Mouse (Mus musculus) heart, embryonic 13.5 days (tissue): ENCODE data around the gene Pten. TPM values are rescaled to one million over a fixed set of nuclear protein-coding genes. Genes with fewer than 3 reads are reported as not detected.
A peak's percentile ranks its signal among the peaks of the same experiment; 100 is the strongest.

Experiments
- ATAC-seq: fragments of 200-750 bp; cut with Nextera tagmentation; 2 replicates; pipeline ENCODE4 v1.8.0; 2017; ENCODE audit warnings: moderate TSS enrichment; ENCODE audit not compliant: insufficient number of reproducible peaks, low FRiP score, low TSS enrichment; ENCODE audit errors: extremely low read depth
- H3K27ac ChIP-seq: fragments of 300-500 bp; sonication (generic); replicated peaks from 2 replicates; pipeline ENCODE4 v1.5.1; 2015; ENCODE audit warnings: moderate library complexity, mild to moderate bottlenecking, inconsistent platforms
- H3K27me3 ChIP-seq: fragments of 300-500 bp; sonication (generic); replicated peaks from 2 replicates; pipeline ENCODE4 v1.6.1; 2015; ENCODE audit warnings: mild to moderate bottlenecking, inconsistent platforms
- H3K36me3 ChIP-seq: fragments of 300-500 bp; sonication (generic); 2 replicates; pipeline ENCODE4 v1.6.1; 2015; ENCODE audit warnings: mild to moderate bottlenecking, inconsistent platforms
- H3K4me1 ChIP-seq: fragments of 300-500 bp; sonication (generic); 2 replicates; pipeline ENCODE4 v1.6.1; 2015; ENCODE audit warnings: inconsistent platforms
- H3K4me2 ChIP-seq: fragments of 300-500 bp; sonication (generic); 2 replicates; pipeline ENCODE4 v1.6.1; 2015; ENCODE audit warnings: inconsistent platforms, mild to moderate bottlenecking, moderate library complexity
- H3K4me3 ChIP-seq: fragments of 300-500 bp; sonication (generic); 2 replicates; pipeline ENCODE4 v1.5.1; 2015; ENCODE audit warnings: moderate library complexity, mild to moderate bottlenecking, inconsistent platforms
- H3K9ac ChIP-seq: fragments of 300-500 bp; sonication (generic); 2 replicates; pipeline ENCODE4 v1.6.1; 2015; ENCODE audit warnings: inconsistent platforms, mild to moderate bottlenecking, moderate library complexity
- H3K9me3 ChIP-seq: fragments of 300-500 bp; sonication (generic); 2 replicates; pipeline ENCODE4 v1.6.1; 2016; ENCODE audit warnings: inconsistent platforms
- WGBS: fragments of 180-500 bp; shearing (Covaris S2); methylation state at CpG from one replicate; pipeline ENCODE4 v1.1.7; 2015; ENCODE audit warnings: mixed read lengths; 5-methylcytosine and 5-hydroxymethylcytosine counted together
- polyA plus RNA-seq: library from polyadenylated mRNA; unstranded; fragments of >200 nt; fragmentation: Nextera tagmentation; extraction: Ambion mirVana; gene quantifications from 2 replicates; pipeline ENCODE4 v1.2.1, GENCODE M21; 2015

Pten gene
- polyA plus RNA-seq, 1 experiment from 2014 or later, result 3.9 TPM

- H3K9ac ChIP-seq, result peak overlapping the region; percentile 89
- no peaks in the 10 kb centered on the region for H3K9me3 ChIP-seq
- no peak for ATAC-seq
- H3K4me1 ChIP-seq, result peaks cover 24% of the 10 kb centered on the region
- peaks cover 16% of the 10 kb centered on the region for H3K27me3 ChIP-seq
- H3K27ac ChIP-seq, result peak overlapping the region; percentile 98
- H3K4me2 ChIP-seq, result peak overlapping the region; percentile 96
- H3K4me3 ChIP-seq, result peak overlapping the region; percentile 99
- H3K36me3 ChIP-seq, result no peaks in the 10 kb centered on the region
- WGBS, result 6% methylated on average over 12 of the region's 12 CpGs
Measured at GRCm38 (mm10) chr19:32755104-32755791, 2.0 kb upstream of the Pten start.

- Histone ChIP-seq H3K9me3 (no peaks in the 10 kb centered on the region), H3K27me3 (peaks cover 16% of the 10 kb centered on the region), H3K27ac (peak overlapping the region; percentile 98), H3K4me1 (peaks cover 31% of the 10 kb centered on the region), H3K36me3 (no peaks in the 10 kb centered on the region), H3K9ac (peak overlapping the region; percentile 89), H3K4me3 (peak overlapping the region; percentile 99), H3K4me2 (peak overlapping the region; percentile 96)
- WGBS, result under 1% methylated on average over 53 of the region's 53 CpGs
- peak; percentile 72 for ATAC-seq
Measured at GRCm38 (mm10) chr19:32755792-32756635, 1.3 kb upstream of the Pten start.

GRCm38 (mm10) chr19:32756636-32756899 lies 729 bp upstream of the Pten start:
- Histone ChIP-seq H3K27ac (peak overlapping the region; percentile 98), H3K4me3 (peak overlapping the region; percentile 99), H3K4me1 (peaks cover 33% of the 10 kb centered on the region), H3K36me3 (no peaks in the 10 kb centered on the region; the same call in 1 of the 2 replicates), H3K4me2 (peak overlapping the region; percentile 96), H3K27me3 (peaks cover 16% of the 10 kb centered on the region), H3K9ac (peak overlapping the region; percentile 89), H3K9me3 (no peaks in the 10 kb centered on the region)
- peak; percentile 14; the same call in 1 of the 2 replicates for ATAC-seq
- WGBS, result 0% methylated on average over 14 of the region's 14 CpGs

- under 1% methylated on average over 51 of the region's 69 CpGs for WGBS
- Histone ChIP-seq H3K4me3 (peak overlapping the region; percentile 99), H3K9ac (peak overlapping the region; percentile 99), H3K27ac (peak overlapping the region; percentile 100), H3K9me3 (no peaks in the 10 kb centered on the region), H3K4me1 (peaks cover 37% of the 10 kb centered on the region), H3K27me3 (peaks cover 16% of the 10 kb centered on the region), H3K36me3 (no peaks in the 10 kb centered on the region; the same call in 1 of the 2 replicates), H3K4me2 (peak overlapping the region; percentile 96)
- ATAC-seq, result 0 out of 2 replicates have a peak, but pooled peaks have one; percentile 0
Measured at GRCm38 (mm10) chr19:32757831-32758792, 815 bp downstream of the Pten start.

GRCm38 (mm10) chr19:32758793-32759161 lies 1.5 kb downstream of the Pten start:
- H3K36me3 ChIP-seq, result no peaks in the 10 kb centered on the region; the same call in 1 of the 2 replicates
- H3K9ac ChIP-seq, result peak overlapping the region; percentile 99
- peak overlapping the region; percentile 96 for H3K4me2 ChIP-seq
- peaks cover 39% of the 10 kb centered on the region for H3K4me1 ChIP-seq
- no peaks in the 10 kb centered on the region for H3K9me3 ChIP-seq
- peaks cover 9% of the 10 kb centered on the region for H3K27me3 ChIP-seq
- under 1% methylated on average over 11 of the region's 11 CpGs for WGBS
- H3K4me3 ChIP-seq, result peak overlapping the region; percentile 99
- no peak for ATAC-seq
- H3K27ac ChIP-seq, result peak overlapping the region; percentile 100

GRCm38 (mm10) chr19:32759357-32760024 lies 2.2 kb downstream of the Pten start:
- H3K9ac ChIP-seq, result peak overlapping the region; percentile 99
- no peaks in the 10 kb centered on the region for H3K9me3 ChIP-seq
- peaks cover 5% of the 10 kb centered on the region for H3K27me3 ChIP-seq
- H3K4me2 ChIP-seq, result peak overlapping the region; percentile 96
- no peak for ATAC-seq
- no peak overlapping the region for H3K27ac ChIP-seq
- peaks cover 43% of the 10 kb centered on the region for H3K4me1 ChIP-seq
- WGBS, result 3% methylated on average over 8 of the region's 8 CpGs
- H3K36me3 ChIP-seq, result no peaks in the 10 kb centered on the region; the same call in 1 of the 2 replicates
- H3K4me3 ChIP-seq, result peak overlapping the region; percentile 99

GRCm38 (mm10) chr19:32760499-32760898 lies 3.2 kb downstream of the Pten start:
- H3K9me3 ChIP-seq, result no peaks in the 10 kb centered on the region
- peak overlapping the region; percentile 61 for H3K9ac ChIP-seq
- peaks cover 1% of the 10 kb centered on the region for H3K36me3 ChIP-seq
- 42% methylated on average over 6 of the region's 6 CpGs for WGBS
- H3K4me1 ChIP-seq, result peaks cover 36% of the 10 kb centered on the region
- no peak for ATAC-seq
- no peaks in the 10 kb centered on the region for H3K27me3 ChIP-seq
- H3K4me2 ChIP-seq, result peak overlapping the region; percentile 96
- no peak overlapping the region for H3K27ac ChIP-seq
- H3K4me3 ChIP-seq, result peak overlapping the region; percentile 99

GRCm38 (mm10) chr19:32761162-32761561 lies 3.9 kb downstream of the Pten start:
- H3K27me3 ChIP-seq, result no peaks in the 10 kb centered on the region
- H3K9me3 ChIP-seq, result no peaks in the 10 kb centered on the region
- WGBS, result 70% methylated on average over 4 of the region's 4 CpGs
- ATAC-seq, result no peak
- peaks cover 37% of the 10 kb centered on the region for H3K4me1 ChIP-seq
- H3K9ac ChIP-seq, result no peak overlapping the region
- H3K36me3 ChIP-seq, result peaks cover 6% of the 10 kb centered on the region
- H3K27ac ChIP-seq, result no peak overlapping the region
- peak overlapping the region; percentile 99; the same call in 1 of the 2 replicates for H3K4me3 ChIP-seq
- peak overlapping the region; percentile 96 for H3K4me2 ChIP-seq

GRCm38 (mm10) chr19:32762493-32762892 lies 5.2 kb downstream of the Pten start:
- Histone ChIP-seq H3K27me3 (no peaks in the 10 kb centered on the region), H3K9me3 (no peaks in the 10 kb centered on the region), H3K9ac (no peak overlapping the region), H3K4me1 (peaks cover 37% of the 10 kb centered on the region), H3K36me3 (peaks cover 7% of the 10 kb centered on the region), H3K4me2 (no peak overlapping the region), H3K27ac (no peak overlapping the region), H3K4me3 (no peak overlapping the region)
- WGBS, result 71% methylated on average over 4 of the region's 4 CpGs
- no peak for ATAC-seq

GRCm38 (mm10) chr19:32778411-32778810 lies 21.1 kb downstream of the Pten start:
- Histone ChIP-seq H3K4me1 (peaks cover 10% of the 10 kb centered on the region), H3K4me2 (no peak overlapping the region), H3K9ac (no peak overlapping the region), H3K4me3 (no peak overlapping the region), H3K27me3 (no peaks in the 10 kb centered on the region), H3K9me3 (no peaks in the 10 kb centered on the region), H3K27ac (no peak overlapping the region), H3K36me3 (peaks cover 4% of the 10 kb centered on the region)
- WGBS, result 28% methylated on average over 2 of the region's 2 CpGs
- no peak for ATAC-seq
